Mouse (Mus musculus): ENCODE data around the gene 9930021J03Rik. TPM values are rescaled to one million over a fixed set of nuclear protein-coding genes. Genes with fewer than 3 reads are reported as not detected.

Gene 9930021J03Rik
- polyA plus RNA-seq, 1 experiment from 2014 or later: 1.7 TPM

DNA sequence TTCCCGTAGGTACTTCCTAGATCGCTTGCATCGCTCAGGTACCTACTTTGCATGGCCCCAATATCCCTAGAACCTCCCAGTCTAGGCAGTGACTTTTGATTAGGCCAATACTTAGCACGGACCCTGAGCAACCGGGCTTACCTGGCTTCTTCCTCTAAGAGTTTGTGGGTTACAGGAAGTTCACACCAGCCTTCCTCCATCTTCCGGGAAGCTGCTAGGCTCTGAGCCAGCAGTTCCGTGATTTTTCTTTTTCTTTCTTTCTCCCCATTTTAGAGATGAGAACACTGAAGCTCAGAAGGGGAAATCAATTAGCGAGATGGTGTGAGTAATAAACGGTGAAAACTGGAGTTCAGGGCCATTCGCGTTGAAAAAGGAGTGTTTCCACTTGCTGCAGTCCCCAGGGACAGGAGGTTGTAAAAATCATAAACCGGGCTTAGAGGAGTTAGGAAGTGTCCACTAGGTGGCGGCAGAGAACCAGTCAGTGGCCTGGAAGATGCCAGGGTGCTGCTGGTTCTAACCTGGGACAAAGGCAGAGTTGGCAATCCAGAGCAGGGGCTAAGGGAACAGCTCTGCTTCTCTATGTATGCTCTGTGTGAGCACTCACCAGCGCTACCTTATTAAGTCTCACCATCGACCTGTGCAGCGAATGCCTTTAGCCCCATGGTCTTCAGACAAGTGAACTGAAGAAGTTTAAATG, 121.8 kb downstream of the 9930021J03Rik start:
- Histone ChIP-seq H3K27ac (ENCODE audit: low read length) (no peak overlapping the region), H3K27me3 (ENCODE audit: control insufficient read depth, insufficient read depth, low read depth, low read length) (no peaks in the 10 kb centered on the region), H3K9me3 (replicated peaks; ENCODE audit: control insufficient read depth, low read length) (no peaks in the 10 kb centered on the region), H3K4me3 (ENCODE audit: low read depth, low read length) (no peak overlapping the region), H3K4me1 (ENCODE audit: control insufficient read depth, low read depth, low read length) (no peaks in the 10 kb centered on the region), H3K36me3 (ENCODE audit: control insufficient read depth, insufficient read depth) (no peaks in the 10 kb centered on the region), H3K9ac (ENCODE audit: low read depth, low read length) (no peak overlapping the region), H3K4me2 (ENCODE audit: low read depth, low read length) (no peak overlapping the region)
- WGBS (ENCODE audit: insufficient replicate concordance): 46% methylated on average over 16 of the region's 16 CpGs
- ATAC-seq (ENCODE audit: low read depth): no peak

DNA sequence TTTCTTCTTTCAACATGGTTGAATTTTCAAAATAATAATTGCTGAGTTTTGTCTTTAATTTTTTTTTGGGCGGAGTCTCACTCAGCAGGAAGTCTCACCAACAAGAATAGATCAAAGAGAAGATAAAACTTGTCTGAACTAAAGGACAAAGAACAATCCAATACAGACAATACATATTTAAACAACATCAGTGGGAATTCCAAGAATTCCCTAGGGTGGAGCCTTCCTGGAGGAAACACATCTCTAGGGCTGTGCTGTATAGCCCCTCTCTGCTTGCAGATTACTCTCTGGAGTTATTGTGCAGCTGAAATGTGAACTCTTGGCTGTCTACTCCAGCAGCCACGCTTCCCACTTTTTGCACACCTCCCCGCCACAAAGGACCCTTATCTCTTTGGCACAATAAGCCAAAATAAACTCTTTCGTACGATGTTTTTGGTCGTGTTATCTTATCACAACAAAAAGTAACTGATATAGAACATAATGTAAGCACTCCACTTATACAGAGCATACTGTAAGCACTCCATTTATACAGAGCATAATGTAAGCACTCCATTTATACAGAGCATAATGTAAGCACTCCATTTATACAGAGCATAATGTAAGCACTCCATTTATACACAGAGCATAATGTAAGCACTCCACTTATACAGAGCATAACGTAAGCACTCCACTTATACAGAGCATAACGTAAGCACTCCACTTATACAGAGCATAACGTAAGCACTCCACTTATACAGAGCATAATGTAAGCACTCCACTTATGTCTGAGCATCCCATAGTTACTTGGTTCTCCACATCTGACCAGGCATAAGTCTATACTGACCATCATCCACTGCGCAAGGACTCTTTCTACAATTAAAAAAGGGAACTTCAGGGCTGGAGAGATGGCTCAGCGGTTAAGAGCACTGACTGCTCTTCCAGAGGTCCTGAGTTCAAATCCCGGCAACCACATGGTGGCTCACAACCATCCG, 125.3 kb downstream of the 9930021J03Rik start:
- no peak overlapping the region for H3K4me2 ChIP-seq (ENCODE audit: low read depth, low read length)
- ATAC-seq (ENCODE audit: low read depth): no peak
- H3K36me3 ChIP-seq (ENCODE audit: control insufficient read depth, insufficient read depth): no peaks in the 10 kb centered on the region
- H3K27me3 ChIP-seq (ENCODE audit: control insufficient read depth, insufficient read depth, low read depth, low read length): no peaks in the 10 kb centered on the region
- no peaks in the 10 kb centered on the region for H3K9me3 ChIP-seq (replicated peaks; ENCODE audit: control insufficient read depth, low read length)
- WGBS (ENCODE audit: insufficient replicate concordance): 55% methylated on average over 13 of the region's 13 CpGs
- H3K4me3 ChIP-seq (ENCODE audit: low read depth, low read length): no peak overlapping the region
- no peaks in the 10 kb centered on the region; the same call in 1 of the 2 replicates for H3K4me1 ChIP-seq (ENCODE audit: control insufficient read depth, low read depth, low read length)
- H3K27ac ChIP-seq (ENCODE audit: low read length): no peak overlapping the region
- H3K9ac ChIP-seq (ENCODE audit: low read depth, low read length): no peak overlapping the region

DNA sequence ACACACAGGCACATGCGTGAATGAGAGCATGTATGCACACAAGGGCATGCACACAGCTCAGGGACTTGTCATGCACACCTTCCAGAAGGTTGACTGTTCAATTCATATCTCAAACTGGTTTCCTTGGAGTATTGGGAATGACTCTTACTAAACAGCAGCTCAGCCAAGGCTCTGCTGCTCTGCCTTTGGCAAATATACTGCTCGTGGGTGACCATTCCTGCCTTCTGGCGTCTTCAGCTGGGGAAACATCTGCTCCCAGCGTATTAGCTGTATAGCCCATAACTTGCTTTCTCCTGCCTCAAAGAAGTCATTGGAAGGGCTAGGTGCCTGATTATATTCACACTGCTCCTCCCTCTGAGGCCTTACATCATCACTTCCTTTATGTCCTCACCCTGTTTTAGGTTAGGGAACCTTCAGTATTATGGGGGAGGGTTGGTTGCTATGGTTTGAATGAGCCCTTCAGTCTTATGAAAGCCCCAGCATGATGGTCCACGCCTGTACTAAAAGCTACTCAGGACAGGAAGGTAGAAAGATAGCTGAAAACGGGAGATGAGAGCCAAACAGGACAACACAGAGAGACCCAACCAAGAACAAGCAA, 127.5 kb downstream of the 9930021J03Rik start:
- 67% methylated on average over 6 of the region's 6 CpGs for WGBS (ENCODE audit: insufficient replicate concordance)
- Histone ChIP-seq H3K4me3 (ENCODE audit: low read depth, low read length) (no peak overlapping the region), H3K36me3 (ENCODE audit: control insufficient read depth, insufficient read depth) (no peaks in the 10 kb centered on the region), H3K9ac (ENCODE audit: low read depth, low read length) (no peak overlapping the region), H3K27ac (ENCODE audit: low read length) (no peak overlapping the region), H3K9me3 (replicated peaks; ENCODE audit: control insufficient read depth, low read length) (no peaks in the 10 kb centered on the region), H3K4me1 (ENCODE audit: control insufficient read depth, low read depth, low read length) (no peaks in the 10 kb centered on the region; the same call in 1 of the 2 replicates), H3K4me2 (ENCODE audit: low read depth, low read length) (no peak overlapping the region), H3K27me3 (ENCODE audit: control insufficient read depth, insufficient read depth, low read depth, low read length) (no peaks in the 10 kb centered on the region)
- no peak for ATAC-seq (ENCODE audit: low read depth)

GRCm38 (mm10) chr19:29676479-29677193, 129.2 kb downstream of the 9930021J03Rik start:
- 77% methylated on average over 10 of the region's 10 CpGs for WGBS (ENCODE audit: insufficient replicate concordance)
- no peak overlapping the region for H3K27ac ChIP-seq (ENCODE audit: low read length)

DNA sequence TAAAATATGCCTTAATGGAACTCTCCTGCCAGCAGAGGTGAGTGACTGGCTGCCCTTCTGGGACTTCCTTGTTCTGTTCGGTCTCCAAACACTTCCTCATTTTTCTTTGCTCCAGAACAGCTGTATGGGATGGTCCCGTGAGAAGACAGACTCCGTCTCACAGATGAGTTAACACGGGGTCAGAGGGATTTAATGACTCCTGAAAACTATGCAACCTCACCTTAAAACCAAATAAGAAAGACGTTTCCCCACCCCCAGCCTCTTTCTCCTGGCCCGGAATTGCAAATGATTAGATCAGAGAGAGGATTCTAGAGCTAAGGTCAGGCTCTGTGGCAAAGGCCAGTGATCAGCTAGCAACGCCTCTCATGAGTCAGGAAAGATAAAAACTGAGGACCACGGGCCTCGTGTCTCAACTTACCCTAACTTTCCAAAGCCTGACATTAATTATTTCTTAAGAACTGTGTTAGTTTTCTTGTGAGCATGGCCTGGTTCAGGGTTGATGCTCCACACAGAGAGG, 130.2 kb downstream of the 9930021J03Rik start:
- Histone ChIP-seq H3K36me3 (ENCODE audit: control insufficient read depth, insufficient read depth) (no peaks in the 10 kb centered on the region), H3K27ac (ENCODE audit: low read length) (no peak overlapping the region), H3K4me2 (ENCODE audit: low read depth, low read length) (no peak overlapping the region)

More at GRCm38 (mm10) chr19:29676479-29677193, 129.2 kb downstream of the 9930021J03Rik start:
- H3K9ac ChIP-seq (ENCODE audit: low read depth, low read length): no peak overlapping the region
- H3K36me3 ChIP-seq (ENCODE audit: control insufficient read depth, insufficient read depth): no peaks in the 10 kb centered on the region
- no peaks in the 10 kb centered on the region for H3K27me3 ChIP-seq (ENCODE audit: control insufficient read depth, insufficient read depth, low read depth, low read length)
- H3K4me3 ChIP-seq (ENCODE audit: low read depth, low read length): no peak overlapping the region
- H3K4me2 ChIP-seq (ENCODE audit: low read depth, low read length): no peak overlapping the region
- no peaks in the 10 kb centered on the region for H3K9me3 ChIP-seq (replicated peaks; ENCODE audit: control insufficient read depth, low read length)
- H3K4me1 ChIP-seq (ENCODE audit: control insufficient read depth, low read depth, low read length): no peaks in the 10 kb centered on the region; the same call in 1 of the 2 replicates
- ATAC-seq (ENCODE audit: low read depth): no peak

GRCm38 (mm10) chr19:29674946-29675345, 130.8 kb downstream of the 9930021J03Rik start:
- no peaks in the 10 kb centered on the region for H3K36me3 ChIP-seq (ENCODE audit: control insufficient read depth, insufficient read depth)
- H3K27me3 ChIP-seq (ENCODE audit: control insufficient read depth, insufficient read depth, low read depth, low read length): no peaks in the 10 kb centered on the region
- 78% methylated on average over 7 of the region's 7 CpGs for WGBS (ENCODE audit: insufficient replicate concordance)
- no peak overlapping the region for H3K4me3 ChIP-seq (ENCODE audit: low read depth, low read length)
- H3K4me1 ChIP-seq (ENCODE audit: control insufficient read depth, low read depth, low read length): no peaks in the 10 kb centered on the region; the same call in 1 of the 2 replicates
- H3K9ac ChIP-seq (ENCODE audit: low read depth, low read length): no peak overlapping the region
- H3K27ac ChIP-seq (ENCODE audit: low read length): no peak overlapping the region
- no peak overlapping the region for H3K4me2 ChIP-seq (ENCODE audit: low read depth, low read length)
- H3K9me3 ChIP-seq (replicated peaks; ENCODE audit: control insufficient read depth, low read length): no peaks in the 10 kb centered on the region
- ATAC-seq (ENCODE audit: low read depth): no peak

More for the DNA sequence above, 130.2 kb downstream of the 9930021J03Rik start:
- Histone ChIP-seq H3K9ac (ENCODE audit: low read depth, low read length) (no peak overlapping the region), H3K9me3 (replicated peaks; ENCODE audit: control insufficient read depth, low read length) (no peaks in the 10 kb centered on the region), H3K4me3 (ENCODE audit: low read depth, low read length) (no peak overlapping the region), H3K27me3 (ENCODE audit: control insufficient read depth, insufficient read depth, low read depth, low read length) (no peaks in the 10 kb centered on the region), H3K4me1 (ENCODE audit: control insufficient read depth, low read depth, low read length) (no peaks in the 10 kb centered on the region; the same call in 1 of the 2 replicates)
- no peak for ATAC-seq (ENCODE audit: low read depth)
- 20% methylated on average over 9 of the region's 9 CpGs for WGBS (ENCODE audit: insufficient replicate concordance)

- no peak for ATAC-seq (ENCODE audit: low read depth)
- no peaks in the 10 kb centered on the region for H3K27me3 ChIP-seq (ENCODE audit: control insufficient read depth, insufficient read depth, low read depth, low read length)
- H3K27ac ChIP-seq (ENCODE audit: low read length): no peak overlapping the region
- H3K4me2 ChIP-seq (ENCODE audit: low read depth, low read length): no peak overlapping the region
- H3K4me1 ChIP-seq (ENCODE audit: control insufficient read depth, low read depth, low read length): no peaks in the 10 kb centered on the region; the same call in 1 of the 2 replicates
- 82% methylated on average over 13 of the region's 13 CpGs for WGBS (ENCODE audit: insufficient replicate concordance)
- H3K4me3 ChIP-seq (ENCODE audit: low read depth, low read length): no peak overlapping the region
- H3K9ac ChIP-seq (ENCODE audit: low read depth, low read length): no peak overlapping the region
- no peaks in the 10 kb centered on the region for H3K36me3 ChIP-seq (ENCODE audit: control insufficient read depth, insufficient read depth)
- H3K9me3 ChIP-seq (replicated peaks; ENCODE audit: control insufficient read depth, low read length): no peaks in the 10 kb centered on the region
These were observed 133.1 kb downstream of the 9930021J03Rik start for GRCm38 (mm10) chr19:29672660-29673059.

- H3K27me3 ChIP-seq (ENCODE audit: control insufficient read depth, insufficient read depth, low read depth, low read length): no peaks in the 10 kb centered on the region
- H3K4me1 ChIP-seq (ENCODE audit: control insufficient read depth, low read depth, low read length): peaks cover 6% of the 10 kb centered on the region
- 64% methylated on average over 2 of the region's 2 CpGs for WGBS (ENCODE audit: insufficient replicate concordance)
- H3K27ac ChIP-seq (ENCODE audit: low read length): no peak overlapping the region
- no peak overlapping the region for H3K9ac ChIP-seq (ENCODE audit: low read depth, low read length)
- no peak overlapping the region for H3K4me3 ChIP-seq (ENCODE audit: low read depth, low read length)
- H3K36me3 ChIP-seq (ENCODE audit: control insufficient read depth, insufficient read depth): no peaks in the 10 kb centered on the region
- ATAC-seq (ENCODE audit: low read depth): no peak
- H3K4me2 ChIP-seq (ENCODE audit: low read depth, low read length): no peak overlapping the region
- H3K9me3 ChIP-seq (replicated peaks; ENCODE audit: control insufficient read depth, low read length): no peaks in the 10 kb centered on the region
These were observed 134.6 kb downstream of the 9930021J03Rik start for GRCm38 (mm10) chr19:29671160-29671559.
